Mouse (Mus musculus) erythroblast, embryonic 14.5 days (primary cell): ENCODE data around the gene Xirp1.

Experiments
- GATA1 ChIP-seq: IDR thresholded peaks from 2 replicates; pipeline ENCODE4 v1.6.1; 2012; ENCODE audit warnings: low read length, inconsistent platforms, mixed read lengths
- TAL1 ChIP-seq: IDR thresholded peaks from 3 replicates; pipeline ENCODE4 v1.6.1; 2012; ENCODE audit warnings: low read length, inconsistent platforms, mixed read lengths

- no peak for TF ChIP-seq TAL1
- TF ChIP-seq GATA1 = no peak
Observed at GRCm38 (mm10) chr9:119970763-119971656, 52.4 kb downstream of the Xirp1 start.
